Mouse (Mus musculus) neutrophil, adult 5-6 weeks (primary cell): ENCODE measurements at regions not wholly inside any gene's neighbourhood (a gene's known extent, or its start where the extent isn't known, plus 50 kb on each side); places are given as distances from the start of the nearest gene placed in this dataset.

Experiments used
- ATAC-seq: fragments of 151-379, 151-347 bp; 2 replicates; pipeline ENCODE4 v1.8.0; 2017; ENCODE audit warnings: mild to moderate bottlenecking, moderate TSS enrichment; ENCODE audit not compliant: insufficient number of reproducible peaks, poor library complexity, low FRiP score, severe bottlenecking; ENCODE audit errors: extremely low read depth

GRCm38 (mm10) chr13:85773848-85774247 lies 272.9 kb downstream of the Cox7c start:
- no peak for ATAC-seq

DNA sequence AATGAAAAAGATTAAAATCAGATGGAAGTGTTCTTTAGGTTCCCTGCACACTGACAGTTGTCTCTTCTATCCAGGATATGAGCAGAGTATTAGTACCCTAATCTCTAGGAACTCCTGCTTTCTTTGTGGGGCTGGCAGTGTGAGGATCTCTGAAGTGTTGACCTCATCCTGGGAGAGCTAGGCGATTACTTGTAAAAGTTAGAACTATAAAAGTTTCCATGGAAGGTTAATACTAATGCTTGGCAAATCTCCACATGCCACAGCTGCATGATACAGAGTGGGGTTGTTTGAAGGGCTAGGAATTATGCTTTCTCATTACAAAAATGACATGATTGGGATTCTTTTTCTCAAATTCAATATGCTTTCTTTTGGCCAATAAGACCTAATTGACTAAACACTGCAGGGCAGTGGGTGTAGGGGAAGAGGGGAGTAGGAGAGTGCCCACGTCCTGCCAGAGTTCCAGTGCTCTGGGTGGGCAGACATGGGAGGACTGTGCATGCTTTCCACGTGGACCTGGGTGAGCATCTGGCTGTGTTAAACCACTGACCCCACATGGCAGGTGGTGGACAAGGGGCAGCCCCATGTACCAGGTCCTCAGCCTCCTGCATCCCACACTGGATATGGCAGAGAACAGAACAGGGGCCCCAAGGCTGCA lies 275.6 kb downstream of the Cox7c start:
- ATAC-seq: no peak

- ATAC-seq: no peak
These were observed 276.2 kb downstream of the Cox7c start for GRCm38 (mm10) chr13:85770538-85770937.

- ATAC-seq: no peak
These were observed 278.2 kb downstream of the Cox7c start for GRCm38 (mm10) chr13:85768520-85768919.

- ATAC-seq: peak; percentile 87
These were observed 322.1 kb downstream of the Cox7c start for GRCm38 (mm10) chr13:85724616-85725015.

- ATAC-seq: peak; percentile 44; the same call in 1 of the 2 replicates
These were observed 322.6 kb downstream of the Cox7c start for GRCm38 (mm10) chr13:85724105-85724504.

- ATAC-seq: no peak
These were observed 326.4 kb downstream of the Cox7c start for GRCm38 (mm10) chr13:85720314-85720713.

GRCm38 (mm10) chr13:85715883-85716498 lies 330.7 kb downstream of the Cox7c start:
- no peak for ATAC-seq

DNA sequence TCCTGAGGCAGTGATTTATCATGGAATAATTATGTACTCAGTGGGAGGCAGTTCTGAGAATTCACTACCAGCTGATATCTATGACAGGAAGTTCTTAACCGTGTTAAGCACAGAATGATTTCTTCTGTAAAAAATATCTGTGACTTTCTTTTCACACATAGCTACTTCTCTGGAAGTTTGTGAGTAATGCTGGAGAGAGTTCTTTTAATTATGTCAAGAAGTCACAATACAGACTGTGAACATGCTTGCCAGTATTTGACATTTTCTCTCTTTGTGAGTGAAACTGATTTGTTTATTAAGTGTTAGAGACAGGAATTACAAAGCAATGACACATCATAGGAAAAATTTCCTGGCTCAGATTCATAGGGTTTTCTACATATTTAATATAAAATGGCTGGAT lies 354.3 kb downstream of the Cox7c start:
- no peak for ATAC-seq
